Mouse (Mus musculus): Measurements from ENCODE around the gene Golga4. TPM values are rescaled to one million over a fixed set of nuclear protein-coding genes. Genes with fewer than 3 reads are reported as not detected.

The Golga4 gene
- total and polyA plus RNA-seq, 2 experiments from 2014 or later = 45.3 to 57.6 TPM

DNA sequence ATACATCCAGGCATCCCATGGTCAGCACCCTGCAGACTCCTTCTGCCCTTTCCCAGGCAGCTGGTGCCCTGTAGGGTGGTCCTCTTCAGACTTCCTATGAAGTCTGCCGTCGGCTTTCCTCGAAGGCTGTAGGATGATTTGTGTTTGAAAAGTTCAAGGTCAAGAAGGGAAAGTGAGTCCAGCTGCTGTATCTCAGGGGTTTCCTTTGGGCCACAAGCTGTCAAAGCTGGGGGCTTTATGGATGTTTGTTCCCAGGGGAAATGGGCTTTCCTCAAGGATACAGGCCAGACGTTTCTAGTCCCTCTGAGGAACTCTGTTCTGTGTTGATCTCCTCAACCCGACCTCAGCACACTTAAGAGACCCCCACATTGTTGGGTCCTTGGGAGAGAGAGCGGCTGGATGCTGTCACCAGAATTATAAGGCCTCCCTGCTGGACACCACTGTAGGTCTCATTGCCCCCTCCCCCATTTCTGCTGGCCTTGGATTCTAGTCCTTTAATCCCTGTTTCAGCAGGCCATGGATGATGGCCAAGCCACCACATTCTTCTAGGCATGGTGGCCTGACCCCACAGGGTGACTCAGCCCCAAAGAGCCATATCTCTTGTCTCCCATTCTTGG, 123.8 kb downstream of the Golga4 start:
- ATAC-seq (ENCODE audit: insufficient read depth, low read depth) = no peak

More for the DNA sequence above, 123.8 kb downstream of the Golga4 start:
- H3K9me3 ChIP-seq (replicated peaks; ENCODE audit: control insufficient read depth, low read length) = no peaks in the 10 kb centered on the region
- no peak overlapping the region for H3K27ac ChIP-seq (ENCODE audit: low read depth)
- peaks cover 30% of the 10 kb centered on the region for H3K36me3 ChIP-seq (replicated peaks; ENCODE audit: control insufficient read depth, insufficient read depth, low read length)
- H3K27me3 ChIP-seq (ENCODE audit: control insufficient read depth, insufficient read depth, low read length) = no peaks in the 10 kb centered on the region
- peaks cover 21% of the 10 kb centered on the region for H3K4me1 ChIP-seq (ENCODE audit: control insufficient read depth, insufficient read depth)
- no peak overlapping the region for H3K9ac ChIP-seq (replicated peaks; ENCODE audit: low read depth, low read length)
- no peak overlapping the region for H3K4me2 ChIP-seq (ENCODE audit: low read depth, low read length)
- TF ChIP-seq CTCF (IDR thresholded peaks at IDR 0.05; ENCODE audit: low read depth) = no peak
- no peak for TF ChIP-seq EP300 (IDR thresholded peaks at IDR 0.05; ENCODE audit: low read depth)
- DNase-seq (ENCODE audit: low spot score) = no peak
- 52% methylated on average over 6 of the region's 6 CpGs for WGBS
- no peak overlapping the region for H3K4me3 ChIP-seq (ENCODE audit: low read depth, low read length)

Other genes starting within 250 kb of the Golga4 start
- gene Eomes, start 28.1 kb upstream of the Golga4 start, total RNA-seq (2014; rRNA removed; ENCODE audit: low replicate concordance) = not detected in 2 replicates
- gene Eomes, start 28.1 kb upstream of the Golga4 start, polyA plus RNA-seq (2015; fragmentation: Nextera tagmentation; extraction: Ambion mirVana) = not detected in 2 replicates
- gene Itga9, start 100.4 kb downstream of the Golga4 start, total RNA-seq (2014; rRNA removed; ENCODE audit: low replicate concordance) = 41.4 and 61.5 TPM in 2 replicates
- 8.2 and 10.7 TPM in 2 replicates for gene Itga9, start 100.4 kb downstream of the Golga4 start, polyA plus RNA-seq (2015; fragmentation: Nextera tagmentation; extraction: Ambion mirVana)

Measured in heart, postnatal 0 days (tissue).